8 mouse cellular contexts compared by ENCODE assay signal in the genomic region with DNA sequence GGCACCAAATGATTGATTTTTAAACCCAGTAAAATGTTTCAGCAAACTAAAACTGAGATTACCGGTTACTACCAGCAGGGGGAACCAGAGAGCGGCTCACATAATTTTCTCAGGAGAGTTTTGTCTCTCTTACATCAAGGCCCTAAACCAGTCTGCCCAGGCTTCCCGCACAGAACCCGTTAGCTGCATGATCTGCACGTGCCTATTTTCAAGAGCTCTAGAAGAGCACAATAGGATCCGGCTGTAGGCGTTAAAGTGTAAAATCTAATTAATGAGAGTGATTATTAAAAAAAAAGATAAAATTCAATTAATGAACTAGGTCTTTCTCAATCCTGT. TPM values are rescaled to one million over a fixed set of nuclear protein-coding genes. Genes with fewer than 3 reads are reported as not detected.
DNase-seq lines count a peak whose midpoint lies in the region; ATAC-seq and TF ChIP-seq lines count a peak whose summit lies in the region.

No protein-coding gene starts in this region.

- no peak overlapping the region for H3K27ac ChIP-seq in intestine, postnatal 0 days (ENCODE audit: low read depth, low read length)
- no peak overlapping the region for H3K27ac ChIP-seq in intestine, embryonic 16.5 days (ENCODE audit: low read length)
- no peak overlapping the region for H3K27ac ChIP-seq in hindbrain, embryonic 16.5 days (ENCODE audit: low read depth, low read length)
- no peak overlapping the region for H3K27ac ChIP-seq in midbrain, embryonic 12.5 days (replicated peaks)
- H3K27ac ChIP-seq in stomach, postnatal 0 days (replicated peaks), result no peak overlapping the region

- WGBS in intestine, postnatal 0 days, result 5% methylated on average over 7 of the region's 7 CpGs
- WGBS in intestine, embryonic 16.5 days, result 5% methylated on average over 7 of the region's 7 CpGs
- 3% methylated on average over 7 of the region's 7 CpGs for WGBS in hindbrain, embryonic 16.5 days
- WGBS in midbrain, embryonic 12.5 days, result 7% methylated on average over 7 of the region's 7 CpGs
- 6% methylated on average over 7 of the region's 7 CpGs for WGBS in stomach, postnatal 0 days

- H3K4me2 ChIP-seq in intestine, postnatal 0 days (replicated peaks; ENCODE audit: low read depth), result no peak overlapping the region
- H3K4me2 ChIP-seq in intestine, embryonic 16.5 days (ENCODE audit: low read depth, low read length), result no peak overlapping the region
- no peak overlapping the region for H3K4me2 ChIP-seq in hindbrain, embryonic 16.5 days (ENCODE audit: low read length)
- no peak overlapping the region for H3K4me2 ChIP-seq in midbrain, embryonic 12.5 days (replicated peaks)
- no peak overlapping the region for H3K4me2 ChIP-seq in stomach, postnatal 0 days (replicated peaks; ENCODE audit: low read depth)

- H3K4me3 ChIP-seq in intestine, postnatal 0 days (ENCODE audit: low read depth, low read length), result no peak overlapping the region
- no peak overlapping the region for H3K4me3 ChIP-seq in intestine, embryonic 16.5 days (ENCODE audit: low read length)
- no peak overlapping the region for H3K4me3 ChIP-seq in hindbrain, embryonic 16.5 days (ENCODE audit: low read length)
- H3K4me3 ChIP-seq in midbrain, embryonic 12.5 days, result no peak overlapping the region
- H3K4me3 ChIP-seq in stomach, postnatal 0 days (ENCODE audit: low read depth, low read length), result no peak overlapping the region

- no peak for TF ChIP-seq EP300 in stomach, postnatal 0 days (optimal IDR thresholded peaks at IDR 0.05)

- DNase-seq in cerebellum, adult 11 months, result peak; percentile 47
- DNase-seq in forelimb bud, embryonic 11.5 days (ENCODE audit: low read depth, low spot score), result peak; percentile 71
- peak; percentile 39 to 50 for DNase-seq in left cerebral cortex, postnatal 10 days (ENCODE audit: extremely low spot score in 1 of 2, low spot score in 2 of 2)
- peak; percentile 63 for DNase-seq in stomach, postnatal 0 days (ENCODE audit: low spot score)

- intact Hi-C loops in left cerebral cortex, postnatal 10 days (cut with DNase I), result loop anchor here (5.0 to 10.0 kb wide), 2 partner anchors 160 to 277 kb away; no protein-coding TSS in a partner anchor

- no peaks in the 10 kb centered on the region for H3K9me3 ChIP-seq in intestine, postnatal 0 days (ENCODE audit: control insufficient read depth)
- no peaks in the 10 kb centered on the region for H3K9me3 ChIP-seq in intestine, embryonic 16.5 days (ENCODE audit: control insufficient read depth, low read length)
- H3K9me3 ChIP-seq in hindbrain, embryonic 16.5 days (ENCODE audit: control insufficient read depth, low read length), result no peaks in the 10 kb centered on the region
- no peaks in the 10 kb centered on the region for H3K9me3 ChIP-seq in midbrain, embryonic 12.5 days
- no peaks in the 10 kb centered on the region for H3K9me3 ChIP-seq in stomach, postnatal 0 days (ENCODE audit: control insufficient read depth, low read length)

- no peaks in the 10 kb centered on the region for H3K4me1 ChIP-seq in intestine, postnatal 0 days (replicated peaks; ENCODE audit: control insufficient read depth, insufficient read depth, low read length)
- peaks cover 4% of the 10 kb centered on the region; the same call in 1 of the 2 replicates for H3K4me1 ChIP-seq in intestine, embryonic 16.5 days (ENCODE audit: control insufficient read depth, insufficient read depth, low read length)
- H3K4me1 ChIP-seq in hindbrain, embryonic 16.5 days (ENCODE audit: control insufficient read depth, insufficient read depth, low read depth, low read length), result no peaks in the 10 kb centered on the region
- no peaks in the 10 kb centered on the region for H3K4me1 ChIP-seq in midbrain, embryonic 12.5 days
- no peaks in the 10 kb centered on the region for H3K4me1 ChIP-seq in stomach, postnatal 0 days (replicated peaks; ENCODE audit: control insufficient read depth, insufficient read depth)

- no peaks in the 10 kb centered on the region for H3K27me3 ChIP-seq in intestine, postnatal 0 days (replicated peaks; ENCODE audit: control insufficient read depth, insufficient read depth, low read length)
- no peaks in the 10 kb centered on the region for H3K27me3 ChIP-seq in intestine, embryonic 16.5 days (replicated peaks; ENCODE audit: control insufficient read depth, insufficient read depth, low read length)
- H3K27me3 ChIP-seq in hindbrain, embryonic 16.5 days (replicated peaks; ENCODE audit: control insufficient read depth, insufficient read depth, low read length), result no peaks in the 10 kb centered on the region
- no peaks in the 10 kb centered on the region for H3K27me3 ChIP-seq in midbrain, embryonic 12.5 days
- H3K27me3 ChIP-seq in stomach, postnatal 0 days (ENCODE audit: control insufficient read depth, insufficient read depth, low read length), result no peaks in the 10 kb centered on the region

- peak; percentile 86 for TF ChIP-seq CTCF in intestine, postnatal 0 days (IDR thresholded peaks at IDR 0.05; ENCODE audit: low read depth)
- peak; percentile 89 for TF ChIP-seq CTCF in stomach, postnatal 0 days (IDR thresholded peaks at IDR 0.05; ENCODE audit: low read depth)

- no peak overlapping the region for H3K9ac ChIP-seq in intestine, postnatal 0 days (ENCODE audit: low read depth, low read length)
- H3K9ac ChIP-seq in intestine, embryonic 16.5 days (ENCODE audit: low read depth, low read length), result no peak overlapping the region
- H3K9ac ChIP-seq in hindbrain, embryonic 16.5 days (ENCODE audit: low read depth, low read length), result no peak overlapping the region
- H3K9ac ChIP-seq in midbrain, embryonic 12.5 days (replicated peaks), result no peak overlapping the region
- H3K9ac ChIP-seq in stomach, postnatal 0 days (ENCODE audit: low read length), result no peak overlapping the region

- no peaks in the 10 kb centered on the region for H3K36me3 ChIP-seq in intestine, postnatal 0 days (ENCODE audit: control insufficient read depth, insufficient read depth)
- H3K36me3 ChIP-seq in intestine, embryonic 16.5 days (ENCODE audit: control insufficient read depth, insufficient read depth, low read length), result no peaks in the 10 kb centered on the region
- H3K36me3 ChIP-seq in hindbrain, embryonic 16.5 days (ENCODE audit: control insufficient read depth, insufficient read depth, low read length), result no peaks in the 10 kb centered on the region
- peaks cover 4% of the 10 kb centered on the region; the same call in 1 of the 2 replicates for H3K36me3 ChIP-seq in midbrain, embryonic 12.5 days
- no peaks in the 10 kb centered on the region for H3K36me3 ChIP-seq in stomach, postnatal 0 days (ENCODE audit: control insufficient read depth, insufficient read depth, low read length)

- no peak for ATAC-seq in intestine, postnatal 0 days
- no peak; the same call in 1 of the 2 replicates for ATAC-seq in intestine, embryonic 16.5 days
- ATAC-seq in hindbrain, embryonic 16.5 days, result peak; percentile 75; the same call in 1 of the 2 replicates
- ATAC-seq in midbrain, embryonic 12.5 days (ENCODE audit: low FRiP score, low read depth), result peak; percentile 92
- 0 out of 2 replicates have a peak, but pooled peaks have one; percentile 59 for ATAC-seq in stomach, postnatal 0 days (ENCODE audit: low FRiP score, low TSS enrichment)

RNA-seq across cellular contexts. Expression of a gene that starts 57.3 kb away (rescaled TPM):
- 38.8 and 43.7 TPM in 2 replicates for polyA plus RNA-seq in intestine, postnatal 0 days (2015; fragmentation: Nextera tagmentation; extraction: Ambion mirVana)
- 63.8 TPM in 2 replicates for polyA plus RNA-seq in intestine, embryonic 16.5 days (2015; fragmentation: Nextera tagmentation; extraction: Ambion mirVana)
- polyA plus RNA-seq in hindbrain, embryonic 16.5 days (2015; fragmentation: Nextera tagmentation; extraction: Ambion mirVana), result 72.0 and 76.6 TPM in 2 replicates
- 10 to 100 TPM; 19.3 to 23.4 TPM for total RNA-seq in left cerebral cortex, postnatal 10 days (2021)
- polyA plus RNA-seq in midbrain, embryonic 12.5 days (2016; fragmentation: Nextera tagmentation; extraction: Ambion mirVana), result 45.2 and 46.2 TPM in 2 replicates
- polyA plus RNA-seq in stomach, postnatal 0 days (2015; fragmentation: Nextera tagmentation; extraction: Ambion mirVana), result 25.0 TPM in 2 replicates

Comparison
In these comparisons a context has a peak if more than half of its experiments do, and no peak if none do; other contexts are left out.
1. ATAC-seq: peak in hindbrain, embryonic 16.5 days (single experiment), midbrain, embryonic 12.5 days (single experiment) and stomach, postnatal 0 days (single experiment); none in intestine, postnatal 0 days (single experiment) and intestine, embryonic 16.5 days (single experiment).
2. Peak in every context shown above with its lines, with median percentiles within 50 percentile points of each other: DNase-seq.